Comparison of ENCODE assay signal across 8 mouse cellular contexts in the genomic region with DNA sequence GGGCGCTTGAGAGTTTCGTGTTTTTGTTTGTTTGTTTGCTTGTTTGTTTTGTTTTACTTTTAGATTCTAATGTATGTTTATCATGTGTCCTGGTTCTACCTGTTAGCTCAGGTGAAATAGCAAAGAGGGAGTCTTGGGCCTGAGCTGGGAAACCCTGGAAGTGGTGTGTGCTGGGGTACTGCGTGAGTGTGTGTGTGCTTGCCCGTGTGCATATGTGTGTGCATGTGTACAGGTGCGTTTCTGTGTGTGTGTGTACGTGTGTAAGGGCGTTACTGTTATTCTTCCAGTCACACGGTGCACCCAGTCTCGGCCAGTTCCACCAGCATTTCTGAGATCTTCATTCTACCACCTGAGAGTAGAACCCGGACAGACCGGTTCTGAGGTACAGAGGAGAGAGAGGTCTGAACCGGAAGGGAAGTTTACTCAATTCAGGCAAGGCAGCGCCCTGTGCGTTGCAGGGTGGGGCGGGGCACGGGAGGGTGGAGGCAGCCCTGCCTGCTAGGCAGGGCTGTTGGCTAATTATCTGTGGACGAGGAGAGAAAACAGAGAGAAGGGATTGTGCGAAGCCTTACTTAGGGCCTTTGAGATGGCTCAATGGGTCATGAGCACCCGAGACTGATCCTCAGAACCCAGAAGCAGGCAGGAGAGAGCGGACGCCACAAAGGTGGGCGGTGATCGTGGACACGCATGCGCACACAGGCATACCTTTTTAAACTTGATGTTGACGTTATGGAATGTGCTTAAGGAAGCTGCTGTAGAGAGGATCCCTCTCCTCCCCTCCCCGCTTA. TPM values are rescaled to one million over a fixed set of nuclear protein-coding genes. Genes with fewer than 3 reads are reported as not detected.
DNase-seq lines count a peak whose midpoint lies in the region; ATAC-seq and TF ChIP-seq lines count a peak whose summit lies in the region.

No protein-coding gene starts in this region.

- TF ChIP-seq POLR2A in limb, embryonic 14.5 days (IDR thresholded peaks at IDR 0.05; ENCODE audit: borderline replicate concordance, extremely low read depth, insufficient read depth, insufficient read length), result no peak

- WGBS in limb, embryonic 14.5 days, result 61% methylated on average over 27 of the region's 27 CpGs
- 66% methylated on average over 27 of the region's 27 CpGs for WGBS in midbrain, embryonic 13.5 days

- peak overlapping the region; percentile 20 for H3K4me3 ChIP-seq in limb, embryonic 14.5 days (replicated peaks; ENCODE audit: low read length)
- H3K4me3 ChIP-seq in midbrain, embryonic 13.5 days (replicated peaks), result peak overlapping the region; percentile 26

- peak overlapping the region; percentile 29; the same call in 1 of the 2 replicates for H3K4me2 ChIP-seq in limb, embryonic 14.5 days (replicated peaks; ENCODE audit: low read depth, low read length, severe bottlenecking)
- H3K4me2 ChIP-seq in midbrain, embryonic 13.5 days (replicated peaks), result peak overlapping the region; percentile 32

- H3K27ac ChIP-seq in limb, embryonic 14.5 days (replicated peaks; ENCODE audit: low read depth, low read length), result peak overlapping the region; percentile 58; the same call in 1 of the 2 replicates
- H3K27ac ChIP-seq in midbrain, embryonic 13.5 days, result no peak overlapping the region

- H3K9me3 ChIP-seq in limb, embryonic 14.5 days (ENCODE audit: control insufficient read depth, low read length), result peaks cover 6% of the 10 kb centered on the region; the same call in 1 of the 2 replicates
- peaks cover 8% of the 10 kb centered on the region for H3K9me3 ChIP-seq in midbrain, embryonic 13.5 days

- H3K36me3 ChIP-seq in limb, embryonic 14.5 days (ENCODE audit: control insufficient read depth, insufficient read depth, low read length), result no peaks in the 10 kb centered on the region
- H3K36me3 ChIP-seq in midbrain, embryonic 13.5 days, result no peaks in the 10 kb centered on the region

- no peaks in the 10 kb centered on the region for H3K27me3 ChIP-seq in limb, embryonic 14.5 days (ENCODE audit: control insufficient read depth, insufficient read depth, low read length)
- H3K27me3 ChIP-seq in midbrain, embryonic 13.5 days, result no peaks in the 10 kb centered on the region

- ATAC-seq in limb, embryonic 14.5 days (ENCODE audit: low FRiP score, low read depth), result peak; percentile 23; the same call in 1 of the 2 replicates
- peak; percentile 70 for ATAC-seq in midbrain, embryonic 13.5 days

- H3K4me1 ChIP-seq in limb, embryonic 14.5 days (ENCODE audit: control insufficient read depth, insufficient read depth, low read length), result no peaks in the 10 kb centered on the region
- no peaks in the 10 kb centered on the region for H3K4me1 ChIP-seq in midbrain, embryonic 13.5 days (replicated peaks)

- no peak overlapping the region; the same call in 1 of the 2 replicates for H3K9ac ChIP-seq in limb, embryonic 14.5 days (ENCODE audit: low read depth, low read length, severe bottlenecking)
- H3K9ac ChIP-seq in midbrain, embryonic 13.5 days (replicated peaks), result no peak overlapping the region

- peak; percentile 11 for DNase-seq in embryo, embryonic 11 days
- no peak for DNase-seq in embryo, embryonic 10 days (ENCODE audit: low spot score)
- peak; percentile 20 for DNase-seq in T-cell, adult 2 months (ENCODE audit: low spot score)
- peak; percentile 23 for DNase-seq in heart, postnatal 4 days
- DNase-seq in limb, embryonic 14.5 days (ENCODE audit: low spot score), result peak; percentile 28
- no peak for DNase-seq in MN1 (ENCODE audit: low spot score)
- no peak for DNase-seq in right cerebral cortex, adult 18-20 months

RNA-seq across cellular contexts. Expression of gene Alyref2, which starts 25.3 kb away (rescaled TPM):
- total RNA-seq in heart, postnatal 4 days (2021), result 1 to 10 TPM; 4.3 to 4.9 TPM
- polyA plus RNA-seq in limb, embryonic 14.5 days (2012; rRNA removed), result 8.5 and 10.8 TPM in 2 replicates
- polyA plus RNA-seq in limb, embryonic 14.5 days (2014; fragmentation: Nextera tagmentation; extraction: Ambion mirVana), result 14.5 and 16.8 TPM in 2 replicates
- 30.1 and 31.2 TPM in 2 replicates for polyA plus RNA-seq in midbrain, embryonic 13.5 days (2015; fragmentation: Nextera tagmentation; extraction: Ambion mirVana)

RNA-seq across cellular contexts. Expression of gene F11r, which starts 40.6 kb away (rescaled TPM):
- 10 to 100 TPM; 57.1 to 58.1 TPM for total RNA-seq in heart, postnatal 4 days (2021)
- polyA plus RNA-seq in limb, embryonic 14.5 days (2012; rRNA removed), result 19.2 and 20.9 TPM in 2 replicates
- 35.4 and 37.6 TPM in 2 replicates for polyA plus RNA-seq in limb, embryonic 14.5 days (2014; fragmentation: Nextera tagmentation; extraction: Ambion mirVana)
- 8.3 and 9.7 TPM in 2 replicates for polyA plus RNA-seq in midbrain, embryonic 13.5 days (2015; fragmentation: Nextera tagmentation; extraction: Ambion mirVana)

RNA-seq across cellular contexts. Expression of gene Itln1, which starts 57.1 kb away (rescaled TPM):
- total RNA-seq in heart, postnatal 4 days (2021), result not detected
- polyA plus RNA-seq in limb, embryonic 14.5 days (2012; rRNA removed), result 0.05 TPM in 1 of 2 replicates, not detected in the other
- polyA plus RNA-seq in limb, embryonic 14.5 days (2014; fragmentation: Nextera tagmentation; extraction: Ambion mirVana), result not detected in 2 replicates
- not detected in 2 replicates for polyA plus RNA-seq in midbrain, embryonic 13.5 days (2015; fragmentation: Nextera tagmentation; extraction: Ambion mirVana)

RNA-seq across cellular contexts. Expression of gene Tstd1, which starts 59.3 kb away (rescaled TPM):
- 1 to 10 TPM; 1.1 to 1.7 TPM for total RNA-seq in heart, postnatal 4 days (2021)
- 3.9 and 4.7 TPM in 2 replicates for polyA plus RNA-seq in limb, embryonic 14.5 days (2012; rRNA removed)
- polyA plus RNA-seq in limb, embryonic 14.5 days (2014; fragmentation: Nextera tagmentation; extraction: Ambion mirVana), result 2.8 and 3.4 TPM in 2 replicates
- 11.7 and 13.3 TPM in 2 replicates for polyA plus RNA-seq in midbrain, embryonic 13.5 days (2015; fragmentation: Nextera tagmentation; extraction: Ambion mirVana)

Comparison
In these comparisons a context has a peak if more than half of its experiments do, and no peak if none do; other contexts are left out.
1. DNase-seq: peak in embryo, embryonic 11 days (single experiment), T-cell, adult 2 months (single experiment), heart, postnatal 4 days (single experiment) and limb, embryonic 14.5 days (single experiment); none in embryo, embryonic 10 days (single experiment), MN1 (single experiment) and right cerebral cortex, adult 18-20 months (single experiment).